Mouse (Mus musculus): ENCODE data around the gene Ccdc9. TPM values are rescaled to one million over a fixed set of nuclear protein-coding genes. Genes with fewer than 3 reads are reported as not detected.

Gene Ccdc9
- 57.1 and 65.7 TPM in 2 replicates for total RNA-seq (2014; fragmentation: Nextera tagmentation)
- 106 and 110 TPM in 2 replicates for total RNA-seq (2017)

GRCm38 (mm10) chr7:16286026-16286961, at the start of gene Ccdc9:
Ccdc9 (minus strand) TSS chr7:16286795.
- ATAC-seq (replicated peaks; ENCODE audit: low FRiP score, low TSS enrichment, poor library complexity, severe bottlenecking): peak; percentile 86

DNA sequence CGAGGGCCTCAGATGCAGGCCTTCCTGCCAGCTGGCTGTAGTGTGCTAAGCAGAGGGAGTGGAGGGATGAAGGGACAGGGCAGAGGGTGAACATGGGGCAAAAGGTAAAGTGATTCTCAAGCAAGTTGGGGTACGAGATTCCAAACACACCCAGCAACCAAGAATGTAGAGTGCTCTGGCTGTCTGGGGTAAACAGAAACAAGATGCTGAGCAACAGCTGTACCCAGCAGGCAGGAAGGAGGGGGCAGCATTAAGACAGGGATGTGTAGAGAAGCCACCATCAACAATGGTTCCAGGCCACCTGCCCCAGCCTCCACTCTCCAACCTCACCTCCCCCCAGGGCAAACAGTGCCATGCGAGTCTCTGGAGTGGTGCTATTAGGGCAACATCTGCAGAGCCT, 42.6 kb upstream of the Ccdc9 start:
- no peak for ATAC-seq (replicated peaks; ENCODE audit: low FRiP score, low TSS enrichment, poor library complexity, severe bottlenecking)

DNA sequence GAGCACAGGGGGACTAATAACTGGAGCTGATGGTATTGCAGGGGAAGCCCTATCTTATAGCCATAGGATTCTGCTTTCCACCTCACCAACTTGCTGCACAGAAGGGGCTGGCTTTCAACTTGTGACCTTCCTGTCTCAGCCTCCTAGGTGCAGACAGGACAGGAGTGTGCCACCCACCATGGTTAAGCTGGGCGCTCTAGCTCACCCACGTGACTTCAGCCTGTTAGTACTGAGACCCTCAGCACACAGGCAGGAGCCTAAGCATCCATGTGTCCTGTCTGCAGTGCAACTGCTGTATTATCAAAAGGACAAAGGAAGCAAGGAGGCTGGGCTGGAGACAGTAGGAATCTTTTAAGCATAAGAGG, 40.0 kb upstream of the Ccdc9 start:
- 0 out of 2 replicates have a peak, but pooled peaks have one; percentile 1 for ATAC-seq (replicated peaks; ENCODE audit: low FRiP score, low TSS enrichment, poor library complexity, severe bottlenecking)

DNA sequence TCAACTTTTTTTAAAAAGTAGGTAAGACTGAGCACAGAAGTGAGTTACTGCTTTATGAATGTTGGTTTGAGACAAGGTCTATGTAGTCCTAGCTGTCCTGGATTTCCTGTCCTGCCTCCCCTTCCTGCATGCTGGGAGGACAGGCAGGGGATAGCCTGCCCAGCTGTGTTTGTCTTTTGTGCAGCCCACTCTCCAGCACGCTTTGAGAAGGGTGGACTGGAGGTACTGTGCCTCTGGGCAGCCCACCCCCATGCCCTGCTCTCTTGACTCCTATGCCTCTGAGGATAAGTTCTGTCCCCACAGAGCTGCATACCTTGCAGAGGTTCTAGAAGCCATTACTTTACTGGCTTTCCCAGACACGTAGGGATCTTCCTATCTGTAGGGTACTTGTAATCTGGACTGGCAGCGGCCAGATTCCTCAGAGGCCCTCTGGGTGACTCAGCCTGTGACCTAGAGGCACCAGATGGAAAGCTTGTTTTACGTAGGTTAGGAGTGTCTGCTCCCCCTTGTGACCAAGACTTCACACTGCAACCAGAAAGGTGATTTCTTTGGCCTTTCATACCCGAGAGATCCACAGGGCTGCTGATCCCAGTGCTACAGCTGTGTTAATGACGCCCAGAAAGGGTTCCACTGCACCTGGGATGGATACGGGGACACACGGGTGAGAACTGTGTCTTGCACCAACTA, 39.5 kb upstream of the Ccdc9 start:
- ATAC-seq (replicated peaks; ENCODE audit: low FRiP score, low TSS enrichment, poor library complexity, severe bottlenecking): peak; percentile 86

- no peak for ATAC-seq (replicated peaks; ENCODE audit: low FRiP score, low TSS enrichment, poor library complexity, severe bottlenecking)
These were observed 38.1 kb upstream of the Ccdc9 start for GRCm38 (mm10) chr7:16324661-16325060.

GRCm38 (mm10) chr7:16320479-16320878, 33.9 kb upstream of the Ccdc9 start:
- ATAC-seq (replicated peaks; ENCODE audit: low FRiP score, low TSS enrichment, poor library complexity, severe bottlenecking): no peak

- ATAC-seq (replicated peaks; ENCODE audit: low FRiP score, low TSS enrichment, poor library complexity, severe bottlenecking): no peak
These were observed 32.6 kb upstream of the Ccdc9 start for GRCm38 (mm10) chr7:16319216-16319615.

GRCm38 (mm10) chr7:16317094-16317493, 30.5 kb upstream of the Ccdc9 start:
- ATAC-seq (replicated peaks; ENCODE audit: low FRiP score, low TSS enrichment, poor library complexity, severe bottlenecking): no peak

GRCm38 (mm10) chr7:16315222-16315759, 28.7 kb upstream of the Ccdc9 start:
- no peak for ATAC-seq (replicated peaks; ENCODE audit: low FRiP score, low TSS enrichment, poor library complexity, severe bottlenecking)

- no peak for ATAC-seq (replicated peaks; ENCODE audit: low FRiP score, low TSS enrichment, poor library complexity, severe bottlenecking)
These were observed 27.7 kb upstream of the Ccdc9 start for GRCm38 (mm10) chr7:16314221-16314775.

GRCm38 (mm10) chr7:16313481-16314220, 27.1 kb upstream of the Ccdc9 start:
- peak; percentile 30; the same call in 1 of the 2 replicates for ATAC-seq (replicated peaks; ENCODE audit: low FRiP score, low TSS enrichment, poor library complexity, severe bottlenecking)

DNA sequence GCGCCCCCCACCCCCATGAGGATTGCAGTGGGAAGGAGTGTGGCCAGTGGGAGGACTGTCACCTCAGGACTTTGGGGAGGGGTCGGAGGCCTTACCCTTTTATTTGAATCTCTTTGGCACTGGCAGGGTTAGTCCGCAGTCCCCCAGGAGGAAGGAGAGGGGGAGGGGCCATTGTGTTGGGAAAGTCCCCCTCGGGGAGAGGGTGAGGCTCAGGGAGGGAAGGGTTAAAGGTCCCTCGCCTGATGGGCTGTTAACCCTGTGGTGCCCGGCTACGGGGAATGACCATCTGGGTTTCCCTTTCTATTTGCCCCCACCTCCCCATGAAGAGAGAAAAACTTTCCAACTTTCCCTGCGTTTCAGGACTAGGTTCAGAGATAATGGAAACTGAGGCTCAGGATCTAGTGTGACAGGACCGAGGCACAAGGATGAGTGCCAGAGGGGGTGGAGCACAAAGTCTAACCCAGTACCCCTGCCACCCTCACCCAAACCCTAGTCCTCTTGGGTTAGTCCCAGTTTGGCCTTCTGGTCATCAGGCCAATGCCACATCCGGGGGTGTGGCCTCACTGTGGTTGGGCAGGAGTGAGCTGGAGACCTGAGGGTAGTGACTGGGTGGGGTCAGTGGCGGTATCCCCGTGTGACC, 26.2 kb upstream of the Ccdc9 start:
- no peak for ATAC-seq (replicated peaks; ENCODE audit: low FRiP score, low TSS enrichment, poor library complexity, severe bottlenecking)

DNA sequence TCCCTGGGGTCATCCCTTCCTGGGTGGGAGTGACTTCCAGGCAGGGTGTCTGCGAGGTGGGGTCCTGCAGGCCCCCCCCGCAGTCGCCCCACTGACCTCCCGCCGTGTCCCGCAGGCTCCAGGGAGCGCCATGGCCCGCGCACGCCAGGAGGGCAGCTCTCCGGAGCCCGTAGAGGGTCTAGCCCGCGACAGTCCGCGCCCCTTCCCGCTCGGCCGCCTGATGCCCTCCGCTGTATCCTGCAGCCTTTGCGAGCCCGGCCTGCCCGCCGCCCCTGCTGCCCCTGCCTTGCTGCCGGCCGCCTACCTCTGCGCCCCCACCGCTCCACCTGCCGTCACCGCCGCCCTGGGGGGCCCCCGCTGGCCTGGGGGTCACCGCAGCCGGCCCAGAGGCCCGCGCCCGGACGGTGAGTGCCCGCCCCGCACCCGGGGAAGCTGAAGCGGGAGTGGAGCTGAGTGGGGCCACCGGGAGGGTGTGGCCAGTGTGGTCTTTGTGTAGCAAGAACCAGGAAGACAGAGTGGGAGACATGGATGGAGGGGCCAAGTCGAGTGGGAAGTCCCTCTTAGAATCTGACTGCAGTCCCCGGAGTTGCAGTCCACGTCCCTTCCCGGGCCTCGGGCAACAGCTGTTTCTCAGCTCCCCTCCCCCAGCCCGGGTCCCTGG, 25.5 kb upstream of the Ccdc9 start:
- ATAC-seq (replicated peaks; ENCODE audit: low FRiP score, low TSS enrichment, poor library complexity, severe bottlenecking): no peak

GRCm38 (mm10) chr7:16311453-16312004, 24.9 kb upstream of the Ccdc9 start:
- peak; percentile 7 for ATAC-seq (replicated peaks; ENCODE audit: low FRiP score, low TSS enrichment, poor library complexity, severe bottlenecking)

- ATAC-seq (replicated peaks; ENCODE audit: low FRiP score, low TSS enrichment, poor library complexity, severe bottlenecking): peak; percentile 7
These were observed 24.2 kb upstream of the Ccdc9 start for GRCm38 (mm10) chr7:16310521-16311452.

DNA sequence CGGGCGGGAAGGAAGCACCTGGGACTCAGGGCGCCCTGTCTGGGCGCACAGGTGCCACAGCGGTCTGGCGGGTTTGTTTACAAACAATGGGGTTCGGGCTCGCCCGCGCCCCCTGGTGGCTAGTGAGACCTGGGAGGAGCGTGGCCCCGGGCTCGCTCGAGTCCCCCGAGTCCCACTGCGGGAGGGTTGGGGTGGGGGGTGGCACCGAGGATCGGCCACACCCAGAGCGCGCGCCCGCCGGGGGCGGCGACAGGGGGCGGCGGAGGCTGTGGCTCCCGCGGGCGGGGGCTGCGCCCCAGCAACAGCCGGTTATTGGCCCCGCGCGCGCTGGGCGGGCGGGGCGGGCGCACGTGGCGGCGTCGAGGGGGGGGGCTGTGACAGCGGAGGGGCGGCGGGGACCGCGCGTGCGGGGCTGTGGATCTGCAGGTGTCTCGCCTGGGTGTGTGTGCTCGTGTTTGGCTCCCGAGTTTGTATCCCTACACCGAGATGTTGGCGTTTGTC, 23.5 kb upstream of the Ccdc9 start:
- peak; percentile 52 for ATAC-seq (replicated peaks; ENCODE audit: low FRiP score, low TSS enrichment, poor library complexity, severe bottlenecking)

All from megakaryocyte-erythroid progenitor cell, adult 5-6 weeks (primary cell).